Mouse (Mus musculus): ENCODE data around the gene Ccdc12. TPM values are rescaled to one million over a fixed set of nuclear protein-coding genes. Genes with fewer than 3 reads are reported as not detected.

Gene Ccdc12
- polyA plus RNA-seq, 1 experiment from 2014 or later = 113 TPM

GRCm38 (mm10) chr9:110631651-110632275, 24.5 kb upstream of the Ccdc12 start:
- WGBS = 13% methylated on average over 30 of the region's 30 CpGs
- peak overlapping the region; percentile 34 for H3K4me3 ChIP-seq
- H3K27me3 ChIP-seq = peaks cover 35% of the 10 kb centered on the region
- H3K4me1 ChIP-seq = peaks cover 17% of the 10 kb centered on the region
- H3K36me3 ChIP-seq = no peaks in the 10 kb centered on the region
- peak overlapping the region; percentile 65 for H3K4me2 ChIP-seq (replicated peaks)
- H3K9me3 ChIP-seq (replicated peaks) = no peaks in the 10 kb centered on the region
- no peak overlapping the region for H3K27ac ChIP-seq
- peak overlapping the region; percentile 50; the same call in 1 of the 2 replicates for H3K9ac ChIP-seq
- peak; percentile 27; the same call in 1 of the 2 replicates for ATAC-seq (ENCODE audit: low FRiP score)

DNA sequence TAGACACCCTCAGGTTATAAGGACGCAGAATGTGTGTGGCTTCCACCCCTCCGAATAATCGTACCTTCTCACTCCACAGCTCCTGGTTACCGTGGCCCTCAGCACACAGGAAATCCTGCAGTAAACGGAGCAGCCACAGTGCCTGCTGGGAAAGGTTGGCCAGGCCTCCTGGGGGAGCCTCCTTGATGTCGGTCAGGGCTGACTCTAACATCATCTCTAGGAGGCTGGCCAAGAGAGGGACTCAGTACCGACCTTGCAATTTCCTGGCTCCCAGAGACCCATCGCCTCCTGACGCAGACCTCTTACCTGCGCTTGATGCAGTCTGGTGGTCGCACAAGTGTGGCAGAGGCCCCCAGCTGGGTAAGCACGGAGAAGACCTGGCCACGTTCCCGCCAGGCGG, 23.6 kb upstream of the Ccdc12 start:
- 84% methylated on average over 15 of the region's 15 CpGs for WGBS
- peaks cover 36% of the 10 kb centered on the region for H3K27me3 ChIP-seq
- H3K27ac ChIP-seq = no peak overlapping the region
- no peak for ATAC-seq (ENCODE audit: low FRiP score)
- H3K9me3 ChIP-seq (replicated peaks) = no peaks in the 10 kb centered on the region
- H3K9ac ChIP-seq = no peak overlapping the region
- H3K4me1 ChIP-seq = peaks cover 17% of the 10 kb centered on the region
- H3K4me3 ChIP-seq = no peak overlapping the region
- no peaks in the 10 kb centered on the region for H3K36me3 ChIP-seq
- H3K4me2 ChIP-seq (replicated peaks) = no peak overlapping the region

GRCm38 (mm10) chr9:110633882-110634281, 22.4 kb upstream of the Ccdc12 start:
- Histone ChIP-seq H3K9me3 (replicated peaks) (no peaks in the 10 kb centered on the region), H3K27me3 (peaks cover 36% of the 10 kb centered on the region), H3K4me1 (peaks cover 17% of the 10 kb centered on the region), H3K9ac (no peak overlapping the region), H3K4me2 (replicated peaks) (no peak overlapping the region), H3K36me3 (peaks cover 4% of the 10 kb centered on the region; the same call in 1 of the 2 replicates), H3K27ac (no peak overlapping the region), H3K4me3 (no peak overlapping the region)
- 79% methylated on average over 17 of the region's 17 CpGs for WGBS
- ATAC-seq (ENCODE audit: low FRiP score) = no peak

DNA sequence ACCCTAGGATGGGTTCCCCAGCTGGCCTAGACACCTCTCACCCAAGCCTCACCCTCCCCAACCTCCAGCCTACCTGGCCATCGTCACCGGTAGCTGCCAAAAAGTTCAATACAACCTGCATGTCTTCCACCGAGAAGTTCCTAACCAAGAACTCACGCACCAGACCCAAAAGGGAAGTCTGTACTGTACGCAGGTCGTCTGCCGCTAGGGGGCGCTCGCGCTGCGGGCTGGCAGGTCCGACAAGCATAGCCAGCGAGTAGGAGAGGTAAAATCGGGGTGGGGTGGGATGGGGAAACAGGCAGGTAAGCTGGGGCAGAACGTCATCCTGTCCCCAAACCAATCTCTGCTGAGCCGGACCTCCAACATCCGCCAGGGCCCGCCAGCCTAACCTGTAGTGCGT, 21.1 kb upstream of the Ccdc12 start:
- ATAC-seq (ENCODE audit: low FRiP score) = peak; percentile 33; the same call in 1 of the 2 replicates
- H3K4me1 ChIP-seq = peaks cover 17% of the 10 kb centered on the region
- no peak overlapping the region for H3K4me2 ChIP-seq (replicated peaks)
- peaks cover 4% of the 10 kb centered on the region; the same call in 1 of the 2 replicates for H3K36me3 ChIP-seq
- H3K27ac ChIP-seq = no peak overlapping the region
- no peak overlapping the region for H3K4me3 ChIP-seq
- no peaks in the 10 kb centered on the region for H3K9me3 ChIP-seq (replicated peaks)
- 6% methylated on average over 19 of the region's 19 CpGs for WGBS
- no peak overlapping the region for H3K9ac ChIP-seq
- H3K27me3 ChIP-seq = peaks cover 36% of the 10 kb centered on the region

- no peak for ATAC-seq (ENCODE audit: low FRiP score)
- Histone ChIP-seq H3K4me2 (replicated peaks) (no peak overlapping the region), H3K9ac (no peak overlapping the region), H3K4me1 (peaks cover 5% of the 10 kb centered on the region; the same call in 1 of the 2 replicates), H3K9me3 (replicated peaks) (no peaks in the 10 kb centered on the region), H3K36me3 (peaks cover 4% of the 10 kb centered on the region; the same call in 1 of the 2 replicates), H3K4me3 (no peak overlapping the region), H3K27me3 (peaks cover 8% of the 10 kb centered on the region; the same call in 1 of the 2 replicates), H3K27ac (no peak overlapping the region)
- 84% methylated on average over 10 of the region's 10 CpGs for WGBS
Measured at GRCm38 (mm10) chr9:110638611-110639021, 17.7 kb upstream of the Ccdc12 start.

DNA sequence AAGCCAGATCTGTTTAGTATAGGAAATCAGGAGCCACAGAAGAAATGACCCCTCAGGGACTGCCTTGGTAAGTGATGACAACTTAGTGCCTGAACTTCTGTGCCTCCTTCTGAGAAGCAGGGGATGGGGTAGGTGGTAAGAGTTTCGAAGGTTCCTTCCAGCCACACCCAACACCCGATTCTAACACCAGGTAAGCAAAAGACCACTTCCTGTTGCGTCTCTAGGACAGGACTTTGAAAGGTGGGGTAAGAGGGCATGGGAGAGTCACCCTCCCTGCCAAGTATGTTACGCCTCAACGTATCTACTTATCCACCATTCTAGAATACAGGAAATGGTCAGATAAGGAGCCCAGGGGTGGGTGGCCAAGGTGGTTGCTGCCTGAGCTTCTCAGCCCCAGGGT, 15.3 kb upstream of the Ccdc12 start:
- Histone ChIP-seq H3K4me3 (no peak overlapping the region), H3K27ac (no peak overlapping the region), H3K27me3 (peaks cover 3% of the 10 kb centered on the region; the same call in 1 of the 2 replicates), H3K4me1 (peaks cover 2% of the 10 kb centered on the region; the same call in 1 of the 2 replicates), H3K9me3 (replicated peaks) (no peaks in the 10 kb centered on the region), H3K4me2 (replicated peaks) (no peak overlapping the region), H3K36me3 (peaks cover 4% of the 10 kb centered on the region; the same call in 1 of the 2 replicates), H3K9ac (no peak overlapping the region)
- WGBS = 88% methylated on average over 5 of the region's 5 CpGs
- ATAC-seq (ENCODE audit: low FRiP score) = no peak

DNA sequence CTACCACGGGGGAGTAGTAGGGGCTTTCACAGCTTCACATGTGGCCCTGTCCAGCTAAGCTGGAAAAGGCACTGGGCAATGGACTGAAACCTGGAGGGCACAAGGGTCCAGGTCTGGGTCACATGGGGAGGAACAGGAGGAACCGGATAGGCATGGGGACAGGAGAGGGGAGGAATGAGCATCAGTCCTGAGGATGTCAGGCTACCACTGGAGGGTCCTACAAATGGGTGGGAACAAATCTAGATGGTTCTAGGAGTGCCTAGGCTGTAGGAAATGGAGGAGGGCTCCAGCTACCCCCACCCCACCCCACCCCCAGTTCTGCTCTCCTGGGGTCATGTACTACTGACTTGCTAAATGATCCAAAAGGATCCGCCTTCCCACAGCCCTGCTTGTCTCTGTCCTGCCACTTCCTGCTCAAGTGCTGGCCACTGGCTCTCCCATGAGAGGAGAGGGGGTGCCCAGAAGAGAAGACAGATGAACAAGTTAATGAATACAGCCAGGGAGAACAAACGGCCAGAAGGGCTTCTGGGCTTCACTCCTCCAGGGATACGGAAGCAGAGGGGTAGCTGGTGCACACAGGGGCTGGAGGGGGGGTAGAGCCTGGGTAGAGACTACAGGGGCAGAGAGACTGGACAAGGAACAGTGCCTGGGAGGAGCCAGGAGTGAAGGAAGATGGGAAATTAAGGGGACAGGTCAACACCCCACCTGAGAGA, 13.3 kb upstream of the Ccdc12 start:
- no peak overlapping the region for H3K4me2 ChIP-seq (replicated peaks)
- H3K36me3 ChIP-seq = peaks cover 4% of the 10 kb centered on the region; the same call in 1 of the 2 replicates
- WGBS = 45% methylated on average over 5 of the region's 5 CpGs
- no peak overlapping the region for H3K9ac ChIP-seq
- no peaks in the 10 kb centered on the region for H3K9me3 ChIP-seq (replicated peaks)
- no peak for ATAC-seq (ENCODE audit: low FRiP score)
- H3K27ac ChIP-seq = no peak overlapping the region
- H3K27me3 ChIP-seq = no peaks in the 10 kb centered on the region
- H3K4me1 ChIP-seq = peaks cover 2% of the 10 kb centered on the region; the same call in 1 of the 2 replicates
- no peak overlapping the region for H3K4me3 ChIP-seq

- Histone ChIP-seq H3K4me3 (no peak overlapping the region), H3K9me3 (replicated peaks) (no peaks in the 10 kb centered on the region), H3K27ac (no peak overlapping the region), H3K4me2 (replicated peaks) (no peak overlapping the region), H3K9ac (no peak overlapping the region), H3K36me3 (peaks cover under 1% of the 10 kb centered on the region; the same call in 1 of the 2 replicates), H3K27me3 (no peaks in the 10 kb centered on the region), H3K4me1 (peaks cover 2% of the 10 kb centered on the region; the same call in 1 of the 2 replicates)
- WGBS = 68% methylated on average over 9 of the region's 9 CpGs
- no peak for ATAC-seq (ENCODE audit: low FRiP score)
Measured at GRCm38 (mm10) chr9:110643787-110644186, 12.5 kb upstream of the Ccdc12 start.

DNA sequence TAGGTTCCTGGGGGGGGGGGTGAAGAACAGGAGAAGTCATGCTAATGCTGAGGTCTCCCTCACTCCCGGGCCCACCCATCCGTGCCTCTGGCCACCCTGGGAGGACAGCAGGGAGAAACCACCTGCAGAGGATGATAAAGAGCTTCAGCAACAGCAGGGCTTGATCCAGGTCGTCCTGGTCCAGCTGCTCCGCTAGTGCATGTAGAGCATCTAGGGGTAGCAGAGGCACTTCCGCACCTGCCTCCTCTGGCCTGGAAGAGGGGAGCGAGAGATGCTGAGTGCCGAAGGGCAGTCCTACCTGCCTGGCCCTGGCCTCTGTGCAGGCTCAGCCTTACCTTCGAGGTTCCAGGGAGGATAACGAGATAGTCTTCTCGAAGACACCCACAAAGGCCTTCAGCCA, 12.0 kb upstream of the Ccdc12 start:
- WGBS = 91% methylated on average over 10 of the region's 10 CpGs
- no peak overlapping the region for H3K4me3 ChIP-seq
- H3K27me3 ChIP-seq = no peaks in the 10 kb centered on the region
- H3K36me3 ChIP-seq = no peaks in the 10 kb centered on the region
- H3K4me1 ChIP-seq = peaks cover 4% of the 10 kb centered on the region
- H3K4me2 ChIP-seq (replicated peaks) = no peak overlapping the region
- no peak for ATAC-seq (ENCODE audit: low FRiP score)
- no peak overlapping the region for H3K27ac ChIP-seq
- H3K9me3 ChIP-seq (replicated peaks) = no peaks in the 10 kb centered on the region
- no peak overlapping the region for H3K9ac ChIP-seq

GRCm38 (mm10) chr9:110645219-110645618, 11.1 kb upstream of the Ccdc12 start:
- H3K9ac ChIP-seq = no peak overlapping the region
- no peaks in the 10 kb centered on the region for H3K9me3 ChIP-seq (replicated peaks)
- WGBS = 86% methylated on average over 9 of the region's 9 CpGs
- no peak overlapping the region for H3K27ac ChIP-seq
- peaks cover 13% of the 10 kb centered on the region for H3K4me1 ChIP-seq
- H3K27me3 ChIP-seq = no peaks in the 10 kb centered on the region
- no peak overlapping the region for H3K4me3 ChIP-seq
- H3K36me3 ChIP-seq = no peaks in the 10 kb centered on the region
- no peak for ATAC-seq (ENCODE audit: low FRiP score)
- H3K4me2 ChIP-seq (replicated peaks) = no peak overlapping the region

DNA sequence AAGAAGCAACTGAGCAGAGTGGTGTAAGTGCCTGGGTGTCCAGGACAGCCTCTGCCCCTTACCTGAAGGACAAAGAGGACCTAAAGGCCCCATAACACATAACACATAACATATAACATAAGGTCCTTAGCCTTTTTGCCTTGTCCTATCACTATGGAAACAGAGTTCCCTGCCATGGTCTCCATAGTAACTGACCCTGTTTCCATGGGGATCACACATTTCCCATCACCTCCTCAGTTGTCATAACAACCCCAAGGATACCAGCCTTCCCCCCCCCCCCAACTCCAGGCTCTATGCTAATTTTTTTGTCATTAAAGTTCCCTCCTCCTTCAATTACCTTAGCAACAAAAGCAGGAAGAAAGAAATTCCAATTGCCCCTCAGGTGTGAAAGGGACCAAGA, 6.5 kb upstream of the Ccdc12 start:
- Histone ChIP-seq H3K36me3 (no peaks in the 10 kb centered on the region), H3K27ac (no peak overlapping the region), H3K4me2 (replicated peaks) (peak overlapping the region; percentile 14; the same call in 1 of the 2 replicates)

GRCm38 (mm10) chr9:110651931-110652722, 4.2 kb upstream of the Ccdc12 start:
- Histone ChIP-seq H3K27ac (no peak overlapping the region), H3K9me3 (replicated peaks) (no peaks in the 10 kb centered on the region), H3K4me2 (replicated peaks) (no peak overlapping the region; the same call in 1 of the 2 replicates), H3K4me1 (peaks cover 38% of the 10 kb centered on the region), H3K4me3 (no peak overlapping the region), H3K9ac (no peak overlapping the region), H3K27me3 (peaks cover 36% of the 10 kb centered on the region), H3K36me3 (no peaks in the 10 kb centered on the region)
- no peak for ATAC-seq (ENCODE audit: low FRiP score)
- WGBS = 36% methylated on average over 13 of the region's 13 CpGs

More for the DNA sequence above, 6.5 kb upstream of the Ccdc12 start:
- no peak overlapping the region for H3K9ac ChIP-seq
- H3K9me3 ChIP-seq (replicated peaks) = no peaks in the 10 kb centered on the region
- H3K27me3 ChIP-seq = peaks cover 33% of the 10 kb centered on the region
- H3K4me1 ChIP-seq = peaks cover 32% of the 10 kb centered on the region
- H3K4me3 ChIP-seq = no peak overlapping the region
- ATAC-seq (ENCODE audit: low FRiP score) = no peak

All from hindbrain, embryonic 12.5 days (tissue).